Mouse (Mus musculus) CH12.LX (cell line): ENCODE results near the gene Cacnb3. TPM values are rescaled to one million over a fixed set of nuclear protein-coding genes. Genes with fewer than 3 reads are reported as not detected.
"Not testable (repeated sequence)": the region's sequence is repeated elsewhere in the genome, so short reads cannot be mapped to it uniquely, and the experiment has no call there.

Experiments
- DNase-seq: peaks from one replicate; pipeline ENCODE4 v3.0.0-alpha.2; 2013; ENCODE audit errors: extremely low read depth
- H3K27ac ChIP-seq: 2 replicates; pipeline ENCODE4 v1.5.1; 2012; ENCODE audit warnings: low read depth, mild to moderate bottlenecking, control low read depth, moderate library complexity; ENCODE audit not compliant: insufficient read depth
- H3K27me3 ChIP-seq: replicated peaks from 2 replicates; pipeline ENCODE3; 2012; ENCODE audit warnings: inconsistent platforms
- H3K36me3 ChIP-seq, 2 experiments: replicated peaks in 1 of 2; 2 replicates each; pipeline versions ENCODE3 to v1.6.1; 2012; ENCODE audit warnings: inconsistent platforms in 1 of 2, low read length in 1 of 2, mild to moderate bottlenecking in 1 of 2, mixed read lengths in 1 of 2, moderate library complexity in 1 of 2; ENCODE audit not compliant: control insufficient read depth in 1 of 2, insufficient read depth in 1 of 2
- H3K4me1 ChIP-seq, 2 experiments: 2 replicates each; pipeline ENCODE4 v1.6.1; 2012; ENCODE audit warnings: inconsistent platforms in 1 of 2, moderate library complexity in 1 of 2; ENCODE audit not compliant: insufficient read depth in 2 of 2, control insufficient read depth in 1 of 2
- H3K4me2 ChIP-seq: 2 replicates; pipeline ENCODE4 v1.6.1; 2012; ENCODE audit warnings: low read depth, mild to moderate bottlenecking, control low read depth; ENCODE audit not compliant: poor library complexity, insufficient read depth, severe bottlenecking
- H3K4me3 ChIP-seq, 3 experiments: fragments of 150-350 bp in 1 of 3; sonication (generic) in 1 of 3; replicated peaks in 1 of 3; 2 replicates each; pipeline versions ENCODE3 to v1.5.1; 2011 to 2012; ENCODE audit warnings: low read depth in 2 of 3, low read length in 2 of 3, mild to moderate bottlenecking in 2 of 3, moderate library complexity in 2 of 3, control low read depth in 1 of 3, improper control_type of control experiment in 1 of 3, inconsistent platforms in 1 of 3, mixed read lengths in 1 of 3; ENCODE audit not compliant: poor library complexity in 1 of 3
- H3K79me2 ChIP-seq: replicated peaks from 2 replicates; pipeline ENCODE4 v1.6.1; 2012; ENCODE audit warnings: mild to moderate bottlenecking, moderate library complexity; ENCODE audit not compliant: control insufficient read depth, poor library complexity, insufficient read depth, severe bottlenecking; ENCODE audit errors: extremely low read depth
- H3K9ac ChIP-seq: 2 replicates; pipeline ENCODE4 v1.6.1; 2012; ENCODE audit warnings: low read depth, mild to moderate bottlenecking, control low read depth, moderate library complexity; ENCODE audit not compliant: insufficient read depth
- H3K9me3 ChIP-seq: replicated peaks from 2 replicates; pipeline ENCODE3; 2012; ENCODE audit warnings: low read length, inconsistent platforms, mixed read lengths
- BHLHE40 ChIP-seq: IDR thresholded peaks from 2 replicates; pipeline ENCODE4 v1.6.1; 2011; ENCODE audit warnings: mild to moderate bottlenecking, low read depth, low read length, improper control_type of control experiment
- ELF1 ChIP-seq: IDR thresholded peaks from 2 replicates; pipeline ENCODE4 v1.6.1; 2014; ENCODE audit warnings: low read depth, mild to moderate bottlenecking, inconsistent platforms, low read length, improper control_type of control experiment
- EP300 ChIP-seq: IDR thresholded peaks from 2 replicates; pipeline ENCODE4 v1.6.1; 2011; ENCODE audit warnings: low read length, improper control_type of control experiment
- HCFC1 ChIP-seq: IDR thresholded peaks from 2 replicates; pipeline ENCODE4 v1.6.1; 2012; ENCODE audit warnings: low read depth, mild to moderate bottlenecking, inconsistent platforms, low read length, improper control_type of control experiment
- IRF4 ChIP-seq: IDR thresholded peaks from 2 replicates; pipeline ENCODE4 v1.6.1; 2014; ENCODE audit warnings: low read depth, mild to moderate bottlenecking, inconsistent platforms, low read length, improper control_type of control experiment
- JUN ChIP-seq: IDR thresholded peaks from 2 replicates; pipeline ENCODE4 v1.6.1; 2011; ENCODE audit warnings: low read depth, mild to moderate bottlenecking, low read length, improper control_type of control experiment, moderate library complexity; ENCODE audit not compliant: insufficient read depth
- MXI1 ChIP-seq: IDR thresholded peaks from 2 replicates; pipeline ENCODE4 v1.6.1; 2011; ENCODE audit warnings: mild to moderate bottlenecking, low read depth, low read length, improper control_type of control experiment
- PAX5 ChIP-seq: IDR thresholded peaks from 2 replicates; pipeline ENCODE4 v1.6.1; 2012; ENCODE audit warnings: low read length, inconsistent platforms, mixed read lengths
- POLR2AphosphoS2 ChIP-seq: IDR thresholded peaks from 2 replicates; pipeline ENCODE4 v1.6.1; 2011; ENCODE audit warnings: low read depth, low read length, improper control_type of control experiment
- SIN3A ChIP-seq: IDR thresholded peaks from 2 replicates; pipeline ENCODE4 v1.6.1; 2012; ENCODE audit warnings: low read length, improper control_type of control experiment, inconsistent platforms
- ZMIZ1 ChIP-seq: IDR thresholded peaks from 2 replicates; pipeline ENCODE4 v1.6.1; 2012; ENCODE audit warnings: low read depth, mild to moderate bottlenecking, inconsistent platforms, low read length, improper control_type of control experiment
- ZNF384 ChIP-seq: IDR thresholded peaks from 2 replicates; pipeline ENCODE4 v1.6.1; 2012; ENCODE audit warnings: low read depth, low read length, improper control_type of control experiment, inconsistent platforms
- dilution Hi-C: fragments of 300-500 bp; cut with MboI; formaldehyde crosslinking; loops from 2 replicates; pipeline ENCODE4 v1.14.3; 2020; ENCODE audit warnings: low sequenced_read_pairs; ENCODE audit not compliant: extremely low pct_unique_long_range_greater_than_20kb, extremely low pct_ligation_motif_present
- in situ Hi-C: fragments of 300-500 bp; cut with MboI; formaldehyde crosslinking; loops from 3 replicates; pipeline ENCODE4 v1.14.3; 2019; ENCODE audit warnings: low sequenced_read_pairs, low pct_ligation_motif_present, low pct_unique_long_range_greater_than_20kb, mixed read lengths
- polyA plus RNA-seq: library from polyadenylated mRNA; unstranded; fragments of >175 nt; gene quantifications from 2 replicates; pipeline ENCODE4 v1.2.1, GENCODE M21; 2012; ENCODE audit warnings: low read depth; ENCODE audit not compliant: insufficient read length
- total RNA-seq, 2 experiments: library from RNA; depleted of rRNA; stranded (reverse); fragments of 300-350 nt in 1 of 2; fragments of >200 nt in 1 of 2; gene quantifications; 2 replicates each; pipeline ENCODE4 v1.2.3; 2012 to 2014

Gene Cacnb3
- total and polyA plus RNA-seq, 3 experiments = 2.5 to 7.0 (median 4.3) TPM

- Histone ChIP-seq H3K4me1 (no peaks in the 10 kb centered on the region), H3K27me3 (peaks cover 62% of the 10 kb centered on the region), H3K4me3 (no peak overlapping the region), H3K27ac (no peak overlapping the region), H3K4me2 (no peak overlapping the region), H3K36me3 (no peaks in the 10 kb centered on the region), H3K9me3 (no peaks in the 10 kb centered on the region), H3K9ac (no peak overlapping the region), H3K79me2 (no peaks in the 10 kb centered on the region)
- in situ Hi-C loops = no loop called here
- no peak for TF ChIP-seq MXI1
- no peak for TF ChIP-seq JUN
- TF ChIP-seq ELF1 = no peak
- TF ChIP-seq POLR2AphosphoS2 = no peak
- no peak for TF ChIP-seq EP300
- no peak for TF ChIP-seq IRF4
- no peak for TF ChIP-seq ZMIZ1
- TF ChIP-seq ZNF384 = no peak
- no peak for TF ChIP-seq PAX5
- TF ChIP-seq HCFC1 = no peak
- dilution Hi-C loops = no loop called here
- DNase-seq = no peak
Observed at GRCm38 (mm10) chr15:98585421-98585820, 45.2 kb upstream of the Cacnb3 start.

- H3K4me1 ChIP-seq, H3K4me2 ChIP-seq, H3K79me2 ChIP-seq, DNase-seq, H3K4me3 ChIP-seq, dilution Hi-C loops, H3K9me3 ChIP-seq, H3K36me3 ChIP-seq, H3K9ac ChIP-seq, in situ Hi-C loops, H3K27ac ChIP-seq: not testable (repeated sequence)
- peaks cover 66% of the 10 kb centered on the region for H3K27me3 ChIP-seq
Observed at GRCm38 (mm10) chr15:98586141-98586540, 44.5 kb upstream of the Cacnb3 start.

GRCm38 (mm10) chr15:98587751-98588150 lies 42.9 kb upstream of the Cacnb3 start:
- Histone ChIP-seq H3K4me1 (peaks cover 0 to 7% of the 10 kb centered on the region in 2 experiments; a peak in 2 of 4 replicates), H3K4me3 (no peak overlapping the region), H3K36me3 (no peaks in the 10 kb centered on the region), H3K4me2 (no peak overlapping the region), H3K27ac (no peak overlapping the region), H3K79me2 (no peaks in the 10 kb centered on the region), H3K27me3 (peaks cover 67% of the 10 kb centered on the region), H3K9ac (no peak overlapping the region), H3K9me3 (no peaks in the 10 kb centered on the region)
- no peak for DNase-seq
- in situ Hi-C loops = no loop called here
- dilution Hi-C loops = no loop called here
- TF ChIP-seq SIN3A (no peak), ZNF384 (peak; percentile 7; the same call in 1 of the 2 replicates), BHLHE40 (peak; percentile 56; the same call in 1 of the 2 replicates)
